Mouse (Mus musculus) frontal cortex, postnatal 36 days (tissue): ENCODE data around the gene Psd.

Source experiments
- DNase-seq, 2 experiments: peaks; one replicate each; pipeline ENCODE4 v3.0.0; 2022; ENCODE audit warnings: low spot score in 2 of 2

Psd gene

DNA sequence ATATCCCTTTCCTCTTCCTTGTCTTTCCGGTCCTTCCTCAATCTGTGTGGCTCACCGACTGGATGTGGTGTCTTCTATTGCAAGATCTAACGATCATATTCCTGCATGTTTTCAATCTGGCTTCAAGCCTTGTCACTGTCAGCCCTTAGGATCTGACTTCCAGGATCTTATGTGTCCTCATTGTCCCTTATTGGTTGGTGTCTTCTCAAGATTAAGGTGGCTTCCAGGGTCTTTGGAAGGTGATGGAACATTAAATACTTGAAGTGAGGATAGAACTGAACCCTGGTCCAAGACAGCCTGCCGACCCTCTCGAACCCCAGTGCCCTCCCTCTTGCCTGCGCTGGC lies 12.0 kb upstream of the Psd start:
- DNase-seq, result no peak

GRCm38 (mm10) chr19:46338331-46338936 lies 11.5 kb upstream of the Psd start, which contains the start of gene Cuedc2:
Gene Cuedc2 (minus strand): TSS chr19:46338702.
- peak; percentile 98 to 99 for DNase-seq

GRCm38 (mm10) chr19:46337719-46338330 lies 10.9 kb upstream of the Psd start:
- DNase-seq, result no peak

DNA sequence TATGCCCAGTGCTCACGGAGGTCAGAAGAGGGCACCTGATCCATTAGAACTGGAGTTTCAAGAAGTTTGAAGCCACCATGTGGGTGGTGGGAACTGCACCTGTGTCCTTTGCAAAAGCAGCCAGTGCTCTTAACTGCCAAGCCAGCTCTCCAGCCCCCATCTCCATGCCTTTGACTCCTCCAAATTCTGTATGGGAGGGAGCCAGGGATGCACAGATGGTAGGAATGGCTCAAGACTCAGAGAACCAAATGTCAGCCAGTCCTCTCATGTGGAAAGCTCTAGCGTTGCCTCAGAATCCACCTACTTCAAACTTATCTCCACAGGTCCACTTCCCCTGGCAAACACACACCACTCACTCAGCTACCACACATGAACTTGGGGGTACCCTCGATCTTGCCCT lies 7.0 kb upstream of the Psd start:
- DNase-seq, result no peak

DNA sequence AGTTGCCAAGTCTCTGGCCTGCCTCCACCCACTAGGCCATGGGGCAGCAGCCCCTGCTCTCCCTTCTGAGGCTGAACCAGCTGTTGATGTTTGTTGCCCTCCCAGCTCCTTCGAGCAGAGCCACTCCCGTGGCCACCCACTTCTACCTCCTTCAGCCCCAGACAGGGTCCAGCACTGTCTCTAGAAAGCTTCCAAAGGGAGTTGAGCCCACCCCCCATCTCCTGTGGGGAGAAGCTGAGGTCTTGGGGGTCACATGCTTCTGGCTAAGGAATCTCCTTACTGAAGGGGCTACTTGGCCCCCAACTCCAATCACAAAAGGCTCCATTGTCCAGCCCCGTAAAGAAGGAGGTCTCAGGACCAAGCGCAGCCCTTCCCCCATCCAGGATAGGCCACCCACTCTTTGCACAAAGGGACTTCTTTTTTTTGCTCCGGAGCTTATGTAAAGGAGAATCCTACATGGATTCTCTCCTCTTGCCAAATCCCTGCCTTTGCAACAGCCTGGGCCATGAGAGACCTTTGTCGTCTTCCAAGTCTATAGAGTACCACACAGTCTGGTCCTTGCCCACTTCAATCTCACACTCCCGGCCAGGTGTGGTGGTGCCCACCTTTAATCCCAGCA lies 5.9 kb upstream of the Psd start:
- peak in 1 of 2 experiments; percentile 30 for DNase-seq

DNA sequence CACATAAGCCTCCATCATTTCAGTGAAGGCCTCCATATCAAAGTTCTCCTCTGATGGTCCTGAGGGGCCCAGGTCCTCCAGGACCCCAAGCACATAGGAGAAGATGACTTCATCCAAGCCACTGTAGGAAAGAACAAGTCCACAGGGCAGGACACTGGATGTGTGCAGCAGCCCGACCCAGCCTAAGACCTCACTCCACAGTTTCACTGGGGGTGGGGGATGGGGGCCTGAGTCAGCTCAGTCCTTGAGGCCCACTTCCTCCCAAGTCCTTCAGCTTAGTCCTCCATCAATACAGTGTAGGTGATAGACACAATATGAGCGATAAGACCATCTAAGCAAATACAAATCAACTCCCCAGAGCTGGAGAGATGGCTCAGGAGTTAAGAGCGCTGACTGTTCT lies 5.0 kb upstream of the Psd start:
- no peak for DNase-seq

DNA sequence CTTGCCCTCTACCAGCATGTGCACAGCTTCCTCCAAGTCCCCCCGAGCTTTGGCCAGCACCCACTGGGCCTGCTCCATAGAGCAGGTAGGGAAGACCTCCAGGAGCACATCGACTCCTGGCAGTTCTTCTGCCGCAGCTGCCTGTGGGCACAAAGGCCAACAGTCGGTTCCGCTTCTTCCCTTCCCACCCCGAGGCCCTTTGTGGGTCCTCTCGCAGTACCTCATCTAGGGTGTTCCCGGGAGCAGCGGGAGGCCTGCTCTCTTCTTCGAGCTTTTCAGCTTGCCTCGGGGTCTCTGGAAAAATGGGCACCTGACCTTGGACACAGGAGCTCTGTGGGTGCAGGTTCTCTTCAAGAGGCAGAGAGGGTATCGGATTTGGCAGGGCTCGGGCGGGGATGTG lies 4.4 kb upstream of the Psd start:
- no peak for DNase-seq

GRCm38 (mm10) chr19:46330696-46331095 lies 3.7 kb upstream of the Psd start:
- DNase-seq, result no peak

GRCm38 (mm10) chr19:46329951-46330350 lies 3.0 kb upstream of the Psd start:
- DNase-seq, result peak; percentile 79 to 83

- DNase-seq, result peak in 1 of 2 experiments; percentile 39
These were observed 2.2 kb upstream of the Psd start for GRCm38 (mm10) chr19:46329031-46329641.

- DNase-seq, result peak; percentile 95 to 97
These were observed 1.4 kb upstream of the Psd start, which contains the start of gene Fbxl15 for GRCm38 (mm10) chr19:46328081-46329030. Gene Fbxl15 (plus strand): TSS chr19:46328184.

GRCm38 (mm10) chr19:46327531-46328064 lies 642 bp upstream of the Psd start:
- no peak for DNase-seq

DNA sequence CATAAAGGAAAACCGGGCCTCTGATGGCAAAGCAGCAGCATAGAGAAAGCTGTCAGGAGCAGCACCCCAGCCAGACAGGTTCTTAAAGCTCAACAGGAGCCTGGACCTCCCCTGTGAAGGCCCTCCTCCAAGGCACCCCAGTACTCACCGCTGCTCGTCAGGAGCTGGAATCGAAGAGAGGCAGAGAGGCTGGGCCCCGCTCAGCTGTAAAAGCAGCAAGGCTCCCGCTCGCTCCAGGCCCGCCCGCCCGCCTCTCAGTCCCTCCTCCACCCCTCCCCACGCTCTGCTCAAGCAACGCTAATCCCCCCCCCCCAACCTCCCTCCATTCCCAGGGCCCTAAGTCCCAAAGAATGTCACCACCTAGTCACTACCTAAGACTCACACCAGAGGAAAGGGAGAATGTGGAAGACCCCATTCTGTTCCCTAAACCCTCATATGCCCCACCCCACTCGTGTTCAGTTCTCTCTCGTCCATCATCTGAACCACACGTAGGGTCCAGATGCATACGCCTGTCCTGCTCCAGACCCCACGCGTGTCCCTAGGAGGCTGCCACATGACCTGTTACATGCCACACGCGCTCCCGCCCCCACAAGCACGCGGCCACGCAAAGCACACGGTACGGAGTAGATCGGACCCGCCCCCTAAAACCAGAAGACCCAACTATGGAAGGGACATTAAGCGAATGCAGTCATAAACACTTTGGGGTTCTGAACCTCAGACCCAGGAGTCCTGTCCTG lies 769 bp downstream of the Psd start:
- peak in 1 of 2 experiments; percentile 45 for DNase-seq

- no peak for DNase-seq
These were observed 2.0 kb downstream of the Psd start for GRCm38 (mm10) chr19:46324918-46325317.

DNA sequence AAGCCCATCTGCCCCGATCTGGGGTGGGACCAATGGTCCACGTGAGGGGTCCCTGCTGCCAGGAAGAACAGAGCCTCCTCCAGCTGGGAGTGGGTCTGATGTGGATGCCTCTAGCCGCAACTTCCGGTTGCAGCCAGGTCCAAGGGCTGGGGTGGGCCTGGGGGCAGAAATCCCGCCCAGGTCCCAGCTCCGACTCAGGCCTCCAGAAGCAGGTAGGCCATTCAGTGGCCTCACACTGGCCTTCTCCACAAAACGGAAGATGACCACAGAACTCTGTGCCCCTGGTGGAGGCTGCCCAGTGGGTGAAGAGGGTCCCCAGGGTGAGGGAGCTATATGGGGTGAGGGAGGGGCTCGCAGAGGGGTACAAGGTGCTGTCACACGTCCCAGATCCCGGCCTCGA lies 2.6 kb downstream of the Psd start:
- no peak for DNase-seq

DNA sequence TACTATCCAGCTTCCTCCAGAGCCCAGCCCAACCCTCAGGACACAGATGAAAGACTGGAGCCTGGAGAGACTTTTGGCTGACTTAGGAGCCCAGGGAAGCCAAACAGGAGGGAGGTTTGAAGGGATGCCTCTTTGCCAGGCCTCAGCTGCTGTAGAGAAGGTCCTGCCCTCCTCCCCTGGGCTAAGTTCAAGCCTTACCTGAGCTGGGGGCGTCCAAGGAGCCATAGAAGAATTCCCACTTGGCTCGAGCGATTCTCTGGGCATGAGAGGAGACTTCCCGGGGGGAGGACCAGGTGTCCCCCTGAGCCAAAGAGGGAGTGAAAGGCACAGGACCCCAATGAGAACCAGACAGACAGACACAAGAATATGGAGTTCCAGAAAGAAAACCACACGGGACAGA lies 3.2 kb downstream of the Psd start:
- DNase-seq, result no peak

- no peak for DNase-seq
These were observed 3.9 kb downstream of the Psd start for GRCm38 (mm10) chr19:46322996-46323572.

DNA sequence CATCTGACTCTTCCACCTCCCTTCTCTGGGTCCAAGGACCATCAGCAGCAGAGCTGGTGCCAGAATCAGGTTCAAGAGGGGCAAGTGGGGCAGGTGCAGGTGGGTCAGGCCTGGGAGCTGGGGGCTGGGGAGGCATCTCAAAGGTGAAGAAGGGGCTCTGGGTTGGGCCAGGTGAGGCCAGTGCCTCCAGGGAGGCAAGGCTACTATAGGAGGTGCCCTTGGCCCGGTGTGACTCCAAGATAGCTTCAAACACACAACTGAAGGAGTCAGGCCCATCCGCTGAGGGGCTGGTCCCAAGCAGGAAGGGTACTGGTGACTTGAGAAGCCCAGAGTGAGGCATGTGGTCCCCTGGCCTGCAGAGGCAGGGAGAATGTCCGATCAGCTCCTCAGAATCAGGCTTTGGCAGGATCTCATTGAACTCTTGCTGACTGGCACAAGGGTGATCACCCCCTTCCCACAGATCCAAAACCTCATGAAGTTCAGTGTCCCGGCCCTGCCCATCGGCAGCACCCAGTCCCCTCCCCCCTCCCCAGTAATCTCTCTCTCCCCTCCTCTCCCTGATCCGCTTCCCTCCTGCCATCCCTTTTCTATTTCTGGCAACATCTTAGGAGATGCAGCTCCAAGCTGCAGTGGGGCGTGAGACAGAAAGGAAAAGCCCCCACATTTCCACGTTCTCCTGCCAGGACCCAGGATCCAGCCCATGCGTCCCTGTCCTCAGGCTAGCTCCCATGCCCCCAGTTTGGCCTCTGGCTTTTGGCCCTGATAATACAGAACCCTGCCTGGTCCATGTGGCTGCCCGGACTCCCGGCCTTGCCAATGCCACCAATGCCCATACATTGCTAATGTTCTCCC lies 4.6 kb downstream of the Psd start:
- DNase-seq, result peak in 1 of 2 experiments; percentile 13
